In genomic region chr9:68016255-68016954, GRCm38 (mm10) we compare ENCODE assay signal across 8 mouse cellular contexts.
DNase-seq lines count a peak whose midpoint lies in the region; ATAC-seq and TF ChIP-seq lines count a peak whose summit lies in the region.

No protein-coding gene starts in this region.

- no peak for TF ChIP-seq EP300 in MEL (IDR thresholded peaks at IDR 0.05; ENCODE audit: low read depth in 1 of 2, low read length in 2 of 2)

- H3K27ac ChIP-seq in MEL (ENCODE audit: control insufficient read depth, low read depth, low read length) = no peak overlapping the region
- no peak overlapping the region for H3K27ac ChIP-seq in forebrain, embryonic 10.5 days

- no peaks in the 10 kb centered on the region for H3K79me2 ChIP-seq in MEL (ENCODE audit: control insufficient read depth, insufficient read depth, low read length, poor library complexity)

- H3K9ac ChIP-seq in MEL (ENCODE audit: control insufficient read depth, low read depth, low read length, poor library complexity, severe bottlenecking) = no peak overlapping the region

- H3K9me3 ChIP-seq in MEL (replicated peaks; ENCODE audit: insufficient read depth, low read length) = no peaks in the 10 kb centered on the region
- no peaks in the 10 kb centered on the region for H3K9me3 ChIP-seq in forebrain, embryonic 10.5 days

- no peak overlapping the region for H3K4me3 ChIP-seq in MEL (ENCODE audit: control insufficient read depth in 1 of 2, insufficient read depth in 1 of 2, low read depth in 2 of 2, low read length in 2 of 2)
- H3K4me3 ChIP-seq in forebrain, embryonic 10.5 days = no peak overlapping the region

- no peaks in the 10 kb centered on the region for H3K36me3 ChIP-seq in MEL (ENCODE audit: control insufficient read depth in 1 of 2, insufficient read depth in 2 of 2, low read length in 2 of 2)
- no peaks in the 10 kb centered on the region for H3K36me3 ChIP-seq in forebrain, embryonic 10.5 days (replicated peaks)

- ATAC-seq in activated CD4-positive, CD25-positive, alpha-beta regulatory T cell, adult 4 months = no peak

- no peaks in the 10 kb centered on the region; a peak in 1 of 4 replicates for H3K27me3 ChIP-seq in MEL (ENCODE audit: control insufficient read depth in 1 of 2, insufficient read depth in 2 of 2, low read length in 2 of 2)
- H3K27me3 ChIP-seq in forebrain, embryonic 10.5 days (ENCODE audit: poor library complexity, severe bottlenecking) = peaks cover 18% of the 10 kb centered on the region

- H3K4me1 ChIP-seq in MEL (ENCODE audit: control insufficient read depth in 1 of 2, insufficient read depth in 2 of 2, low read length in 2 of 2) = no peaks in the 10 kb centered on the region
- H3K4me1 ChIP-seq in forebrain, embryonic 10.5 days = no peaks in the 10 kb centered on the region

- 52% methylated on average over 5 of the region's 5 CpGs for WGBS in forebrain, embryonic 10.5 days

- TF ChIP-seq RAD21 in MEL (IDR thresholded peaks at IDR 0.05; ENCODE audit: low read depth, low read length) = peak; percentile 31

- peak in 2 of 3 experiments; percentile 25 to 27; a peak in 3 of 6 replicates for TF ChIP-seq CTCF in MEL (IDR thresholded peaks at IDR 0.05 in 2 of 3, conservative IDR thresholded peaks at IDR 0.05 in 1 of 3; ENCODE audit: control insufficient read depth in 1 of 3, insufficient read depth in 1 of 3, low read depth in 2 of 3, low read length in 3 of 3, poor library complexity in 1 of 3, severe bottlenecking in 1 of 3)

- no peak for TF ChIP-seq POLR2A in MEL (IDR thresholded peaks at IDR 0.05; ENCODE audit: control insufficient read depth in 1 of 2, insufficient read depth in 1 of 2, low read depth in 1 of 2, low read length in 2 of 2, poor library complexity in 1 of 2)

- DNase-seq in MEL (ENCODE audit: low read depth, low spot score) = peak; percentile 7
- DNase-seq in adrenal gland, postnatal 36 days = peak; percentile 62 to 67
- peak; percentile 29 for DNase-seq in forebrain, embryonic 10.5 days (ENCODE audit: extremely low spot score, low spot score)
- peak; percentile 71 for DNase-seq in heart, postnatal 4 days
- peak; percentile 27 for DNase-seq in layer of hippocampus, adult 9-10 months (ENCODE audit: low spot score)
- DNase-seq in lung, postnatal 4 days = peak; percentile 64 to 65
- DNase-seq in right cerebral cortex, postnatal 4 days = peak; percentile 54

TF ChIP-seq in MEL, 35 proteins besides CTCF, POLR2A, EP300 and RAD21:
- TF ChIP-seq RCOR1 (IDR thresholded peaks at IDR 0.05; ENCODE audit: low read depth, low read length) (no peak), SMC3 (IDR thresholded peaks at IDR 0.05; ENCODE audit: low read depth, low read length) (0 out of 2 replicates have a peak, but pooled peaks have one; percentile 12), NELFE (IDR thresholded peaks at IDR 0.05; ENCODE audit: low read depth, low read length) (no peak)
TF ChIP-seq in MEL: peak in this region for 1.

Comparison
In these comparisons a context has a peak if more than half of its experiments do, and no peak if none do; other contexts are left out.
1. DNase-seq: peak in every context shown above with its lines; median percentile 71 in heart, postnatal 4 days; 64 in adrenal gland, postnatal 36 days; 64 in lung, postnatal 4 days; 54 in right cerebral cortex, postnatal 4 days; 29 in forebrain, embryonic 10.5 days; 27 in layer of hippocampus, adult 9-10 months; 7 in MEL.